Mouse (Mus musculus): Measurements from ENCODE around the gene Kbtbd8. TPM values are rescaled to one million over a fixed set of nuclear protein-coding genes. Genes with fewer than 3 reads are reported as not detected.
A peak's percentile ranks its signal among the peaks of the same experiment; 100 is the strongest.

Kbtbd8 gene
- polyA plus RNA-seq, 1 experiment from 2014 or later, result 5.6 TPM

DNA sequence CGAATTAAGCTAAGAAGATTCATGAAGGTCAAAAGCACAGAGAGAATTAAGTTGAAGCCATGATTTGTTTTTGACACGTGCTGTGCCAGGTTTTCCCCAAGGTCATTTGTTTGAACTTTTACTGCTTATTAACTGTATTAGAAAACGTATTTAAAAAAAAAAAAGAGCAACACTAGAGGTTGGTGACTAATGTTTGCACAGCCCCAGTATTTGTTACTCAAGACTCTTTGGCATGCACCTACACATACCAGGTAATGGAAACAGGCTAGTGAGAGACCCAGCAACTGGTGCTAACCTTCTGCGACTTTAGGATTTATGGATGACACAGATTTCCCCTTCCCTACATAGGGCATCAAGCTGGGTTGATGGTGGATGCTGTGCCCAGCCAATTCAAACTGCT lies 46.9 kb downstream of the Kbtbd8 start:
- H3K9me3 ChIP-seq (ENCODE audit: control insufficient read depth, low read length), result no peaks in the 10 kb centered on the region
- DNase-seq, result no peak
- no peak for ATAC-seq (ENCODE audit: low FRiP score, low TSS enrichment)
- no peak overlapping the region for H3K27ac ChIP-seq (replicated peaks; ENCODE audit: low read depth, low read length)
- H3K9ac ChIP-seq (replicated peaks; ENCODE audit: low read length), result no peak overlapping the region
- no peak overlapping the region for H3K4me3 ChIP-seq (replicated peaks; ENCODE audit: low read depth, low read length)
- H3K4me1 ChIP-seq (ENCODE audit: control insufficient read depth, insufficient read depth, low read length), result peaks cover 16% of the 10 kb centered on the region; the same call in 1 of the 2 replicates
- H3K27me3 ChIP-seq (ENCODE audit: control insufficient read depth, insufficient read depth, low read length), result no peaks in the 10 kb centered on the region
- no peak overlapping the region for H3K4me2 ChIP-seq (ENCODE audit: low read length)
- 73% methylated on average over 4 of the region's 4 CpGs for WGBS
- H3K36me3 ChIP-seq (ENCODE audit: control insufficient read depth, insufficient read depth, low read length), result no peaks in the 10 kb centered on the region

DNA sequence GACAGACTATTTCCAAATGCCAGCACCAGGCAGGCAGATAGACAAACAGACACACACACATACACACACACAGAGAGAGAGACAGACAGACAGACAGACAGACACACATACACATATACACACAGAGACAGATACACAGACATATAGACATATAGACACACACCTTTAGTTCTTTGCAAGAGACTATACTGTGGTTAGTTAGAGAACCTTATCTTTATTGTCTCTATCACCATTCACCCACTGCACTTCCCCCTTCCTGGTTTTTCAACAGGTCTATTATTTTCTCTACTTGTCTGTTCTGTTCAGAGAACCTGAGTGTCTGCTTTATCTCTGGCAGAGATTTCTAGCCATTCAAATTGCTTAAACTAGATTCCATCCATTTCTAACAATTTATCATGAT lies 48.6 kb downstream of the Kbtbd8 start:
- Histone ChIP-seq H3K27ac (replicated peaks; ENCODE audit: low read depth, low read length) (no peak overlapping the region), H3K36me3 (ENCODE audit: control insufficient read depth, insufficient read depth, low read length) (no peaks in the 10 kb centered on the region), H3K27me3 (ENCODE audit: control insufficient read depth, insufficient read depth, low read length) (peaks cover 4% of the 10 kb centered on the region; the same call in 1 of the 2 replicates), H3K9me3 (ENCODE audit: control insufficient read depth, low read length) (no peaks in the 10 kb centered on the region), H3K4me1 (ENCODE audit: control insufficient read depth, insufficient read depth, low read length) (peaks cover 21% of the 10 kb centered on the region; the same call in 1 of the 2 replicates), H3K4me2 (ENCODE audit: low read length) (no peak overlapping the region), H3K4me3 (replicated peaks; ENCODE audit: low read depth, low read length) (no peak overlapping the region), H3K9ac (replicated peaks; ENCODE audit: low read length) (no peak overlapping the region)
- ATAC-seq (ENCODE audit: low FRiP score, low TSS enrichment) (no peak), DNase-seq (no peak)

DNA sequence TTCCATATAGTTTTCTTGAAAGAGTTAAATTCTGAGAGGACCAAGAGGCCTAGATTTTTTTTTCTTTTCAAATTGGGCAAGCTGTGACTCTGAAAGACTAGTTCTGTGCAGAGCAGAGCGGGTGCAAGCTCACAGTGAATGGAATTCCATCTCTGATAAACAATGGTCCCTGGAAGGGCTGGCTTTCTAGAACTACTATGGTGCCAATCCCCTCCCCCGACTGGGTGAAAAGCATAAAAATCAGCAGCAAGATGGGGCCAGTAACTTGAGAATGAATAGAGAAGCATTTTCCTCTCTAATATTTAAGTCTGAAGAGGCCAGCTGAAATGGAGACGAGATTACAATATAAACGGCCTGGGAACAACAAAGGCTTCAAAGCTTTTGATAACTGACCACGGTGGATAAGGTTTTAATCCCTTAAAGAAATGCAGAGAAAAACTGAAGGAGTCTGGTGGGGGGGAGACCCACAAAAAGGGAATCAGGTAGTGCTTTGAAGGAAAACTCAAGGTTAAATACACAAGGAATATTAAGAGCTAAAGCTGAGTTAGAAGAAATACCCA lies 50.7 kb downstream of the Kbtbd8 start:
- H3K9ac ChIP-seq (replicated peaks; ENCODE audit: low read length), result no peak overlapping the region
- peaks cover 7% of the 10 kb centered on the region; the same call in 1 of the 2 replicates for H3K27me3 ChIP-seq (ENCODE audit: control insufficient read depth, insufficient read depth, low read length)
- H3K4me2 ChIP-seq (ENCODE audit: low read length), result no peak overlapping the region
- H3K9me3 ChIP-seq (ENCODE audit: control insufficient read depth, low read length), result no peaks in the 10 kb centered on the region
- H3K27ac ChIP-seq (replicated peaks; ENCODE audit: low read depth, low read length), result 0 out of 2 replicates have a peak overlapping the region, but pooled peaks have one; percentile 6
- 3% methylated on average over 5 of the region's 5 CpGs for WGBS
- peaks cover 21% of the 10 kb centered on the region; the same call in 1 of the 2 replicates for H3K4me1 ChIP-seq (ENCODE audit: control insufficient read depth, insufficient read depth, low read length)
- ATAC-seq (ENCODE audit: low FRiP score, low TSS enrichment) (peak; percentile 60; the same call in 1 of the 2 replicates), DNase-seq (peak; percentile 58)
- H3K36me3 ChIP-seq (ENCODE audit: control insufficient read depth, insufficient read depth, low read length), result no peaks in the 10 kb centered on the region
- H3K4me3 ChIP-seq (replicated peaks; ENCODE audit: low read depth, low read length), result no peak overlapping the region

DNA sequence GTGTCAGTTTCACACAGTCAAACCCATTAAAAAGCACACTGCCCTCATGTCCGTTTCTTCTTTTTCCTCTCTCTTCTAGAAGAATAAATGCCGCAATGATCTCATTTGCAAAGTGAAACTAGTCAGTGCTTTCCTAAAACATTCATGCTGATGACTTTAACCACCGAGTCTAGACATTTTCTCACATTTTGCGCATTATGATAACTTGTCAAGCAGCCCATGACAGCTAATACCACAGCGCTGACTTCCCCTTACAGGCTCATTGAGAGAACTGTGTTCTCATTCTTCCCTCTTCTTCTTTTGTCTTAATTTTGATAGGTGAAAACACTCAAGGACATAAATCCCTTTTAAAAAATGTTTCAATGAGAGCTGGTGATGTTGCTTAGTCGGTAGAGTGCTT lies 52.4 kb downstream of the Kbtbd8 start:
- Histone ChIP-seq H3K9me3 (ENCODE audit: control insufficient read depth, low read length) (no peaks in the 10 kb centered on the region), H3K4me2 (ENCODE audit: low read length) (no peak overlapping the region), H3K27ac (replicated peaks; ENCODE audit: low read depth, low read length) (no peak overlapping the region), H3K4me1 (ENCODE audit: control insufficient read depth, insufficient read depth, low read length) (peaks cover 25% of the 10 kb centered on the region), H3K9ac (replicated peaks; ENCODE audit: low read length) (no peak overlapping the region), H3K27me3 (ENCODE audit: control insufficient read depth, insufficient read depth, low read length) (peaks cover 12% of the 10 kb centered on the region), H3K36me3 (ENCODE audit: control insufficient read depth, insufficient read depth, low read length) (no peaks in the 10 kb centered on the region), H3K4me3 (replicated peaks; ENCODE audit: low read depth, low read length) (no peak overlapping the region)
- DNase-seq (no peak), ATAC-seq (ENCODE audit: low FRiP score, low TSS enrichment) (no peak)
- WGBS, result 75% methylated on average over 6 of the region's 6 CpGs

GRCm38 (mm10) chr6:95174311-95175143 lies 57.5 kb downstream of the Kbtbd8 start:
- 9% methylated on average over 9 of the region's 9 CpGs for WGBS
- Histone ChIP-seq H3K4me1 (ENCODE audit: control insufficient read depth, insufficient read depth, low read length) (peaks cover 5% of the 10 kb centered on the region), H3K36me3 (ENCODE audit: control insufficient read depth, insufficient read depth, low read length) (no peaks in the 10 kb centered on the region), H3K27ac (replicated peaks; ENCODE audit: low read depth, low read length) (peak overlapping the region; percentile 28; the same call in 1 of the 2 replicates), H3K9ac (replicated peaks; ENCODE audit: low read length) (no peak overlapping the region), H3K9me3 (ENCODE audit: control insufficient read depth, low read length) (no peaks in the 10 kb centered on the region), H3K4me2 (ENCODE audit: low read length) (no peak overlapping the region), H3K4me3 (replicated peaks; ENCODE audit: low read depth, low read length) (no peak overlapping the region), H3K27me3 (ENCODE audit: control insufficient read depth, insufficient read depth, low read length) (peaks cover 34% of the 10 kb centered on the region)
- ATAC-seq (ENCODE audit: low FRiP score, low TSS enrichment) (peak; percentile 46; the same call in 1 of the 2 replicates), DNase-seq (peak; percentile 73)

Other genes starting within 250 kb of the Kbtbd8 start
- not detected in 2 replicates for gene Gm10234, start 204.9 kb downstream of the Kbtbd8 start, polyA plus RNA-seq (2014; fragmentation: Nextera tagmentation; extraction: Ambion mirVana)